Mouse (Mus musculus): ENCODE measurements around the gene Ttc32.

DNA sequence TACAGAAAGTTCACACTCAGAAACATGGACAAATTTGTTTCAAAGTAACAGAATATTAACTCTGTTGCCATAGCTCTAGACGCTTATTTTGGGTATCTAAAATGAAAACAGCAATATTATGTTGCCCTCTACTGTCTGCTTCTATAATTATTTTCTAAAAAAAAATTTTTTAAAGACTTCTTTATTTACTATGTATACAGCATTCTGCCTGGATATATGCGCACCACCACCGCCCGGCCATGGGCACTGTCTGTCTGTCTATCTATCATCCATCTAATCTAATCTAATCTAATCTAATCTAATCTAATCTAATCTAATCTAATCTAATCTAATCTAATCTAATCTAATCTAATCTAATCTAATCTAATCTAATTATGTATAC lies 300 bp upstream of the Ttc32 start:
- TF ChIP-seq TAL1 (IDR thresholded peaks at IDR 0.05; ENCODE audit: low read length) (no peak), GATA1 (IDR thresholded peaks at IDR 0.05; ENCODE audit: low read length) (peak; percentile 86)
